Mouse (Mus musculus): ENCODE measurements around the gene Olfr1015.

Gene Olfr1015

GRCm38 (mm10) chr2:85781717-85782116, at the start of gene Olfr1015:
Gene Olfr1015, plus strand, starts transcription at chr2:85782017.
- in situ Hi-C loops (cut with MboI; ENCODE audit: low sequenced_read_pairs): no loop called here

GRCm38 (mm10) chr2:85753822-85754221, 28.0 kb upstream of the Olfr1015 start:
- in situ Hi-C loops (cut with MboI; ENCODE audit: low sequenced_read_pairs): no loop called here

GRCm38 (mm10) chr2:85762666-85763065, 19.2 kb upstream of the Olfr1015 start, which contains the start of gene Olfr1012:
Gene Olfr1012, minus strand, starts transcription at chr2:85762766.
- in situ Hi-C loops (cut with MboI; ENCODE audit: low sequenced_read_pairs): no loop called here

GRCm38 (mm10) chr2:85766798-85767197, 15.0 kb upstream of the Olfr1015 start, which contains the start of gene Olfr1013:
Gene Olfr1013, plus strand, starts transcription at chr2:85767098.
- in situ Hi-C loops (cut with MboI; ENCODE audit: low sequenced_read_pairs): no loop called here

GRCm38 (mm10) chr2:85772413-85772812, 9.4 kb upstream of the Olfr1015 start, which contains the start of gene Olfr1014:
Gene Olfr1014, plus strand, starts transcription at chr2:85772713.
- in situ Hi-C loops (cut with MboI; ENCODE audit: low sequenced_read_pairs): no loop called here

- in situ Hi-C loops (cut with MboI; ENCODE audit: low sequenced_read_pairs): no loop called here
Measured at GRCm38 (mm10) chr2:85792331-85792730, 10.5 kb downstream of the Olfr1015 start.

- in situ Hi-C loops (cut with MboI; ENCODE audit: low sequenced_read_pairs): no loop called here
Measured at GRCm38 (mm10) chr2:85802444-85802843, 20.6 kb downstream of the Olfr1015 start, which contains the start of gene Olfr1016. Gene Olfr1016, minus strand, starts transcription at chr2:85802544.

- in situ Hi-C loops (cut with MboI; ENCODE audit: low sequenced_read_pairs): no loop called here
Measured at GRCm38 (mm10) chr2:85804501-85804900, 22.7 kb downstream of the Olfr1015 start.

- in situ Hi-C loops (cut with MboI; ENCODE audit: low sequenced_read_pairs): no loop called here
Measured at GRCm38 (mm10) chr2:85818179-85818578, 36.4 kb downstream of the Olfr1015 start, which contains the start of gene Olfr1018. Gene Olfr1018, plus strand, starts transcription at chr2:85818479.
